Mouse (Mus musculus): ENCODE data around the gene Scrt2.

DNA sequence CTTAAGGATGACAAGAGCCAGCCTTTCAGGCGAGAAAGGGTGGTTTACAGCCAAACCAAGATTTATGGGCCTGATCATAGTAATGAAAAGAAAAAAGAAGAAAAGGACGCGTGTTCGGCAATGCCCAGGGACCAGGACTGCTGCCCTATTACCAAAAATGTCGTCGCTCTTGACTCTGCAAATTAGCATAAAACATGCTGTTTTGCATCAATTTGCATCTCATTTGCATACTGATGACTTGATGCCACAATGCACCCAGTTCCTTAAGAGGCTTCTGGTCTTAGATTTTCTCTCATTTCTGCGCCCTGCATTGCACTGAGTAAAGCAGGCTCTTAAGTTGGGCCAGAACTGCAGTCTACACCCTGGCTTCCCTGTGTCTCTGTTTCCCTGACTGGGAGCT lies 31.0 kb upstream of the Scrt2 start:
- TF ChIP-seq CTCF (IDR thresholded peaks at IDR 0.05; ENCODE audit: low read depth): no peak
- TF ChIP-seq EP300 (optimal IDR thresholded peaks at IDR 0.05): no peak
